9 mouse cellular contexts compared by ENCODE assay signal in genomic region chr1:51529653-51530052, GRCm38 (mm10). TPM values are rescaled to one million over a fixed set of nuclear protein-coding genes. Genes with fewer than 3 reads are reported as not detected.
DNase-seq lines count a peak whose midpoint lies in the region; ATAC-seq and TF ChIP-seq lines count a peak whose summit lies in the region.
"Had no signal": no experiment of that assay in that cellular context is flagged by ENCODE, and none has a peak within 500 bp of the region (broad histone marks: within the 10 kb centered on the region; RNA-seq: fewer than 3 reads in every experiment).

No protein-coding gene starts in this region.

- H3K4me1 ChIP-seq in hindbrain, postnatal 0 days (ENCODE audit: insufficient read depth, low read length): no peaks in the 10 kb centered on the region

- WGBS in hindbrain, postnatal 0 days: 77% methylated on average over 5 of the region's 5 CpGs

- no peaks in the 10 kb centered on the region for H3K27me3 ChIP-seq in hindbrain, postnatal 0 days (ENCODE audit: insufficient read depth, low read length)
- H3K27me3 ChIP-seq: Patski had no signal

- H3K9ac ChIP-seq in hindbrain, postnatal 0 days (replicated peaks; ENCODE audit: low read length): no peak overlapping the region

- no peak overlapping the region for H3K27ac ChIP-seq in hindbrain, postnatal 0 days

- peak; percentile 95 for ATAC-seq in megakaryocyte, adult 5-6 weeks (ENCODE audit: poor library complexity, severe bottlenecking)
- no peak for ATAC-seq in hindbrain, postnatal 0 days

- no peaks in the 10 kb centered on the region for H3K36me3 ChIP-seq in hindbrain, postnatal 0 days (ENCODE audit: insufficient read depth, low read length)

- TF ChIP-seq CTCF in hindbrain, postnatal 0 days (IDR thresholded peaks at IDR 0.05; ENCODE audit: low read depth): no peak

- DNase-seq in kidney, adult 18-20 months: peak; percentile 21
- no peak for DNase-seq in kidney, postnatal 36 days
- DNase-seq in CD4-positive helper T cell, adult 2 months (ENCODE audit: low read depth, low spot score): peak; percentile 52
- DNase-seq in c-Kit-positive CD71-negative TER-119-negative erythroid progenitor cells, embryonic 14.5 days (ENCODE audit: low read depth): peak; percentile 41
- DNase-seq in layer of hippocampus, adult 11-12 months (ENCODE audit: low spot score): no peak
- DNase-seq in spleen, postnatal 14 days (ENCODE audit: low spot score in 2 of 2): no peak
- DNase-seq in hindbrain, postnatal 0 days (ENCODE audit: low spot score): no peak

- H3K4me2 ChIP-seq in hindbrain, postnatal 0 days (ENCODE audit: low read depth, low read length): no peak overlapping the region

- H3K4me3 ChIP-seq in hindbrain, postnatal 0 days (ENCODE audit: low read length): no peak overlapping the region

- H3K9me3 ChIP-seq in hindbrain, postnatal 0 days (ENCODE audit: low read length): no peaks in the 10 kb centered on the region

RNA-seq across cellular contexts. Expression of gene Nabp1, which starts 51.4 kb away (rescaled TPM):
- total RNA-seq in megakaryocyte, adult 5-6 weeks (2015): 95.3 and 107 TPM in 2 replicates
- total RNA-seq in megakaryocyte, adult 5-6 weeks (2017): 277 and 321 TPM in 2 replicates
- total RNA-seq in hindbrain, postnatal 0 days (2014; rRNA removed): 3.3 and 4.1 TPM in 2 replicates
- polyA plus RNA-seq in hindbrain, postnatal 0 days (2015; fragmentation: Nextera tagmentation; extraction: Ambion mirVana): 3.1 and 4.1 TPM in 2 replicates

Comparison
In these comparisons a context has a peak if more than half of its experiments do, and no peak if none do; other contexts are left out.
1. DNase-seq: peak in kidney, adult 18-20 months (single experiment), CD4-positive helper T cell, adult 2 months (single experiment) and c-Kit-positive CD71-negative TER-119-negative erythroid progenitor cells, embryonic 14.5 days (single experiment); none in kidney, postnatal 36 days (0 of 2), layer of hippocampus, adult 11-12 months (single experiment), spleen, postnatal 14 days (0 of 2) and hindbrain, postnatal 0 days (single experiment).
2. RNA of gene Nabp1, which starts 51.4 kb away (total RNA-seq): 95.3 to 321 TPM in megakaryocyte, adult 5-6 weeks; 3.3 to 4.1 TPM in hindbrain, postnatal 0 days; every median in the first group is over 10 times any median in the second.